Mouse (Mus musculus) limb, embryonic 14.5 days (tissue): ENCODE measurements at regions not wholly inside any gene's neighbourhood (a gene's known extent, or its start where the extent isn't known, plus 50 kb on each side); places are given as distances from the start of the nearest gene placed in this dataset.

Experiments
- ATAC-seq: fragments of 200-750 bp; cut with Nextera tagmentation; 2 replicates; pipeline ENCODE4 v1.8.0; 2017; ENCODE audit warnings: low read depth, moderate number of reproducible peaks, moderate TSS enrichment; ENCODE audit not compliant: low FRiP score
- DNase-seq: peaks from one replicate; pipeline ENCODE4 v3.0.0-alpha.2; 2015; ENCODE audit warnings: low spot score
- H3K27ac ChIP-seq: fragments of 300-500 bp; sonication (generic); replicated peaks from 2 replicates; pipeline ENCODE4 v1.5.1; 2014; ENCODE audit warnings: low read depth, mild to moderate bottlenecking, low read length, moderate library complexity, mixed read lengths
- H3K27me3 ChIP-seq: fragments of 300-500 bp; sonication (generic); 2 replicates; pipeline ENCODE4 v1.6.1; 2014; ENCODE audit warnings: low read length, mixed read lengths; ENCODE audit not compliant: control insufficient read depth, insufficient read depth
- H3K36me3 ChIP-seq: fragments of 300-500 bp; sonication (generic); 2 replicates; pipeline ENCODE4 v1.6.1; 2014; ENCODE audit warnings: mild to moderate bottlenecking, low read length, moderate library complexity, mixed read lengths; ENCODE audit not compliant: control insufficient read depth, insufficient read depth
- H3K4me1 ChIP-seq: fragments of 300-500 bp; sonication (generic); 2 replicates; pipeline ENCODE4 v1.6.1; 2014; ENCODE audit warnings: antibody characterized with exemption, low read length, mixed read lengths; ENCODE audit not compliant: control insufficient read depth, insufficient read depth
- H3K4me2 ChIP-seq: fragments of 300-500 bp; sonication (generic); replicated peaks from 2 replicates; pipeline ENCODE4 v1.6.1; 2014; ENCODE audit warnings: low read depth, mild to moderate bottlenecking, low read length, moderate library complexity; ENCODE audit not compliant: severe bottlenecking
- H3K4me3 ChIP-seq: fragments of 300-500 bp; sonication (generic); replicated peaks from 2 replicates; pipeline ENCODE4 v1.5.1; 2014; ENCODE audit warnings: low read length
- H3K9ac ChIP-seq: fragments of 300-500 bp; sonication (generic); 2 replicates; pipeline ENCODE4 v1.6.1; 2014; ENCODE audit warnings: mild to moderate bottlenecking, low read depth, low read length, moderate library complexity; ENCODE audit not compliant: severe bottlenecking
- H3K9me3 ChIP-seq: fragments of 300-500 bp; sonication (generic); 2 replicates; pipeline ENCODE4 v1.6.1; 2016; ENCODE audit warnings: low read length; ENCODE audit not compliant: control insufficient read depth
- POLR2A ChIP-seq: fragments of 200-500 bp; IDR thresholded peaks from 2 replicates; pipeline ENCODE4 v1.8.0; 2012; ENCODE audit warnings: inconsistent platforms, mild to moderate bottlenecking, moderate library complexity, borderline replicate concordance; ENCODE audit not compliant: insufficient read depth, insufficient read length; ENCODE audit errors: extremely low read depth
- WGBS: fragments of 180-500 bp; shearing (Covaris S2); extraction: QIAGEN DNeasy Blood & Tissue Kit; methylation state at CpG from one replicate; pipeline ENCODE4 v1.1.7; 2014; 5-methylcytosine and 5-hydroxymethylcytosine counted together

DNA sequence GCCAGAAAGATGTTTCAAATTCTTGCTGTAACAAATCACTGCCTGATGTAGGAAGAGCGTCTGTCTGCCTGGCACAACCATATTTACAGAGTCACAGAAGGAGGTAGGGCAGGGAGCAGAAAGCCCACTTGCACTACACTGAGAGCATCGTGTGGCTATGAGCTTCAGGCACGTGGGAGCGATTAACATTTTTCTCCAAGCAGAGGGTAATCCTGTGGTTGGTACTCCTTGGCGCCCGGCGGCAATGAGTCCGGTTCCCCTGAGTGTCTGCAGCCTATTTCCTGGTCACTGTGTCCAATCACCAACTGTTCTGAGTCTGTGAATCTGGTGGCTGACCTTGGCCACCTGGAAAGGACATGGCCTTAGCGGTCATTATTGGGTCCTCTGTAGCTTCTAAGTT lies 172.3 kb upstream of the Cops8 start:
- Histone ChIP-seq H3K9ac (no peak overlapping the region), H3K4me3 (no peak overlapping the region), H3K27ac (no peak overlapping the region), H3K9me3 (no peaks in the 10 kb centered on the region), H3K4me2 (no peak overlapping the region), H3K36me3 (no peaks in the 10 kb centered on the region), H3K27me3 (no peaks in the 10 kb centered on the region), H3K4me1 (peaks cover 33% of the 10 kb centered on the region)
- no peak for TF ChIP-seq POLR2A
- DNase-seq (no peak), ATAC-seq (no peak)
- 41% methylated on average over 9 of the region's 9 CpGs for WGBS

DNA sequence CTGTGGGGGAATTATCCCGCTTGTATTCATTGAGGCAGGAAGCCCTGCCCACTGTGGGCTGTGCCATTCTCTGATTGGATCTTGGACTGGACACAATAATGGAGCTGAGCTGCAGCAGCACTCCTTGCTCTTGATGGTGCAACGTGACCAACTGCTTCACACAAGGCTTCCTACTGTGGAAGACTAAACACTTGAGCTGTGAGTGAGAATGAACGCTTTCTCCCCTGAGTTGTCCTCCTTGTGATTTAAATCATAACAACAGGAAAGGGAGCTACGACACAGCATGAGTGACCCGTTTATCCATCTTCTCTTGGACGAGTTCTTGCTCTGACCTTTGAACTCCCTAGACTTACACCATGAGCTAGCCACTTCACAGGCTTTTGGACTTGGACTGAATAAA lies 171.0 kb upstream of the Cops8 start:
- H3K4me2 ChIP-seq = no peak overlapping the region
- TF ChIP-seq POLR2A = no peak
- no peak overlapping the region for H3K27ac ChIP-seq
- no peaks in the 10 kb centered on the region for H3K9me3 ChIP-seq
- ATAC-seq (no peak), DNase-seq (no peak)
- no peaks in the 10 kb centered on the region for H3K27me3 ChIP-seq
- no peaks in the 10 kb centered on the region for H3K36me3 ChIP-seq
- H3K4me3 ChIP-seq = no peak overlapping the region
- WGBS = 77% methylated on average over 6 of the region's 6 CpGs
- no peak overlapping the region for H3K9ac ChIP-seq
- H3K4me1 ChIP-seq = peaks cover 33% of the 10 kb centered on the region

DNA sequence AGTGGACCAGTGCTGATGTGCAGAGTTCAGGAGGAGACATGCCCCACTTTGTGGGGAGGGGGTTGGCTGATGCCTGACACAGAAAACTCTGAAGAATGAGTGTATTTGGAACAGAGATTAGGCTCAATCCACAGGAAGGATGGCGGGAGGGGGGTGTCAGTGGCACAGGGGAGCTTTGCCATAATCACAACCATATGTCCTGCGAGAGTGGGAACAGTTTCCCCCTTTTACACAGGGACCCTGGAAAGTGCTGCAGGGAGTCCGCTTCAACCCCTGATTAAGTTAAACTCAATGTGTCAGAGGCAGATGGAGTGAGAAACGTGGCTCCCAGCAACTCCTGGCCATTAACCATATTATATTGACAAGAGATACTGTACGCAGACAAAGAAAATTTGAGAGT lies 168.9 kb upstream of the Cops8 start:
- WGBS = 21% methylated on average over 5 of the region's 5 CpGs
- H3K27ac ChIP-seq = peak overlapping the region; percentile 43; the same call in 1 of the 2 replicates
- no peak for DNase-seq
- no peaks in the 10 kb centered on the region for H3K9me3 ChIP-seq
- no peak overlapping the region for H3K9ac ChIP-seq
- no peak for TF ChIP-seq POLR2A
- peaks cover 33% of the 10 kb centered on the region for H3K4me1 ChIP-seq
- ATAC-seq = no peak
- H3K4me3 ChIP-seq = no peak overlapping the region
- H3K4me2 ChIP-seq = no peak overlapping the region
- H3K27me3 ChIP-seq = no peaks in the 10 kb centered on the region
- H3K36me3 ChIP-seq = no peaks in the 10 kb centered on the region

DNA sequence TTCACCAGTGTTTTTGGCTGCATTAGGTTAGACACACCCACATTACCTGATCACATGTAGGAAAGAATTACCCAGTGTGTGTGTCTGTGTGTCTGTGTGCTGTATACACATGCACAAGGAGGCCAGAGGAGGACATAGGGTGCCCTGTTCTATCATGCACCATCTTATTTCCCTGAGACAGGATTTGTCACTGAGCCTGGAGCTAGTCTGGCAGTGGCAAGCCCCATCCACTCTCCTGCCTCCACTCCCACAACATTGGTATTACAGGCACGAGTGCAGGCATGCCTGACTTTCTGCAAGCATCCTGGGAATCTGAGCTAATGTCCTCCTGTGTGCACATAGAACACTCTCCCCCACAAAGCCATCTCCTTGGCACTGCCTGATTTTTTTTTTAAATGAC lies 162.1 kb upstream of the Cops8 start:
- peaks cover 20% of the 10 kb centered on the region for H3K4me1 ChIP-seq
- no peaks in the 10 kb centered on the region for H3K9me3 ChIP-seq
- H3K27ac ChIP-seq = no peak overlapping the region
- ATAC-seq (no peak; the same call in 1 of the 2 replicates), DNase-seq (no peak)
- H3K4me2 ChIP-seq = no peak overlapping the region
- H3K36me3 ChIP-seq = no peaks in the 10 kb centered on the region
- no peak for TF ChIP-seq POLR2A
- no peaks in the 10 kb centered on the region for H3K27me3 ChIP-seq
- H3K9ac ChIP-seq = no peak overlapping the region
- no peak overlapping the region for H3K4me3 ChIP-seq
- 17% methylated on average over 1 of the region's 1 CpGs for WGBS

DNA sequence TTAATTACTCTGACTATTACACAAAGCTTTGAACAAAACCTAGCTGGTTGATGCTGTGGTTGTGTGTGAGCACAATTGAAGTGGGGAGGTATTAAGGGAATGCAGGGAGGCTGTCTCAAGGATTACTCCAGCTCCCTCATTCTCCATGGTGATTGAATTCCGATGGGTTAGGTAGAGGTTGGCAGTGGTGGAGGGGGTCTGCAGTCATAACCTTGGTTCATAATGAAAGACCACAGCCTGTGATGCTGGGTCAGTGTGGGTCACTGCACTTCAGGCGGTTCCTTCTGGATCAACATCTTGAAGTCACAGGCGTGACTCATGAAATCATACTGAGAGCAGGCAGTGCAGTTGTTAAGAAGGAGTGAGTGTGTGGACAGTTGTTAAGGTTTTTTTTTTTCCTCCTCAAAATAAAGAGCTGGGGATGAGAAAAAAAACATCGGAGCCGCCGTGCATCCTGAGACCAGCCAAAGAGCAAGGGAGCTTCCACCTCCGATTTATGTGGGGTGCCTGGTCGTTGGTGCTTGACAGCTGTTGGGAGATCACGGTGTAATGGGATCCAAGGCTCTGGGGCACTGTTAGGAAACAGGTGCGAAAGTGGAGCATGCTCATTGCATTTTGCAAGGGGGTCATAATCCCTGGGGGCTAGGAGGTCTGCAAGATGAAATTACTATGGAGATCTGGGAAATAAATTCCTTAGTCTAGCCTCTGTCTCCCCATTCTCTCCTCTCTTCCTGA lies 161.5 kb upstream of the Cops8 start:
- H3K4me3 ChIP-seq = no peak overlapping the region
- no peak for TF ChIP-seq POLR2A
- ATAC-seq = peak; percentile 78
- no peaks in the 10 kb centered on the region for H3K36me3 ChIP-seq
- 32% methylated on average over 10 of the region's 10 CpGs for WGBS
- H3K4me1 ChIP-seq = peaks cover 20% of the 10 kb centered on the region
- no peak overlapping the region for H3K9ac ChIP-seq
- H3K9me3 ChIP-seq = no peaks in the 10 kb centered on the region
- no peak overlapping the region for H3K27ac ChIP-seq
- no peak for DNase-seq
- no peaks in the 10 kb centered on the region for H3K27me3 ChIP-seq
- no peak overlapping the region for H3K4me2 ChIP-seq
